Mouse (Mus musculus) ovary, adult 10 weeks (tissue): ENCODE results near the gene Parp6. TPM values are rescaled to one million over a fixed set of nuclear protein-coding genes. Genes with fewer than 3 reads are reported as not detected.

Experiments used
- polyA plus RNA-seq: library from polyadenylated mRNA; stranded (reverse); fragments of 350-450 nt; fragmentation: Illumina TruSeq; extraction: RNeasy Lipid Tissue Mini Kit (QIAGEN cat#74804); gene quantifications from one replicate; pipeline ENCODE4 v1.2.3, GENCODE M21; 2014

Parp6 gene
- polyA plus RNA-seq = 17.6 TPM

DNA sequence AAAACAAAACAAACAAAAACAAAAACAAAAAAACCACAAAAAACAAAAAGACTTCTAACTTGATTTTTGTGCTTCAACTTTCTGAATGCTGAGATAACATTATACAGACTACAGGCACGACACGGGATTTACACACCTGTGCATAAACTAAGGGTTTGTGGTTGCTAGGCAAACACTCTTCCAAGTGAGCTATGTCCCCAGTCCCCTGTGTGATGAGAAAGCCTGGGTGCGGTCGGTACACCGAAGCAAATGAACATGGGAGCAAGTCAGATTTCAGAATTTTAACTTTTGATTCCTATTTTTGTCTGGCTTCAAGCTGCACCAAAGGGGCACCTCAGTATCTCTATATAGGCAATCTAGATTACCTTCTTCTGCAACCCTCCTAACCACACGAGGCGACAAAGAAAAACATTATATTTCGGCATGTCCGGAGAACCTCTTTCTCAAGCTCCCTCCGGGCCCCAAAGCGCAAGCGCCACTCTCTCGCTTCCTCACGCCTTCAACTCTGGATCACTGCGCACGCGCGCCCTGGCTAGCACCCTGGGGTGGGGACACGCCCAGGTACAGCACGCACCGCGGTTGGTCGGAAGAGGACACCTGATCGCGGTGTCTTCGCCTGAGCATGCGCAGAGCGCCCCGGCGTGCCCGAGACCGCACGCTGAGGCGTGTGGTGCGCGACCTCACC is at the start of gene Parp6:
TSS of gene Parp6 (plus strand) at position 663 of the 685 bp plus-strand sequence.

GRCm38 (mm10) chr9:59577844-59578504 is 39.1 kb upstream of the Parp6 start, which contains the start of gene Celf6:
Gene Celf6 (plus strand): TSS chr9:59577917.

GRCm38 (mm10) chr9:59655958-59656634 is 39.0 kb downstream of the Parp6 start, which contains the start of gene Pkm:
Gene Pkm (plus strand): TSS chr9:59656368.

DNA sequence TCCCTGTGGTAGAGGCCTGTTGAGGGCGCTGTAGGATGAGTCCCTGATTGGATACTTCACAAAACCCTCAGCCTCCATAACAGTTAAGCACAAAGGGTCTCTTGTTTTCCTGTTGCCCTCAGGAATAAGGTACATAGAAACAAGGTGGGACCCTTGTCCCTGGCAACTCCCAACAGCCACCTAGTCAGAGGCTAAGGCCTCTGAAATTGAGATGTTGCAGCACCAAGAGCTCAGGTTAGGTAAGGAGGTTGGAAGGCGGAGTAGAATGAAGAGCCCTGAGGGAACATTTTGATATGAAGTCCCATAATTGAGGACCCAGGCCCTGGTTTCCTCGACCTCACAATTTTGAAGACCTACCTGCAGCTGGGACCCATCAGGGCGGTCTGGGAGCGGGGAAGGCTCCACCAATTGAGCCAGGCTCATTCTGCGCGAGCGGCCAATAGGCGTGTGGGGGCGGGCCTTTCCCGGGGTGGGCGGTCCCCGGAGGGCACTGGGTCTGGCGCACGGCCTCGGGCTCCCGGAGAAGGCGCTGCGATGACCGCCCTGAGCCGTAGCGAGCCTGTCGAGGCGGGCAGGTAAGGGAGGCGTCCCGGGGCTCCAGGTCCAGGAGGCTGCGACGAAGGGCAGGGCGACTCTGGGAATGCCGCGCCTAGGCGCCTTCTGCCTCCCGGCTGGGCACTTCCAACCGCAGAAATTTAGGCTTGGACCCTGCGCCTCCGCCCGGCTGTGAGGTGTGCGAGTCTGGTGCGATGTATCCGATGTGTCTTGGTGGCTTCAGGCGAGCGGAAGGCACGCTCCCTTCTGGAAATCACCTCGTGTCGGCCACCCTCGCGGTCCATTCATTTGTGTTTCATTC is 62.8 kb downstream of the Parp6 start, which contains the start of gene Gramd2:
TSS of gene Gramd2 (plus strand) at position 467 of the 856 bp plus-strand sequence.

Other genes starting within 250 kb of the Parp6 start
- 175 TPM for gene Arih1, start 130.7 kb upstream of the Parp6 start, polyA plus RNA-seq
- 31.2 TPM for gene Hexa, start 77.7 kb upstream of the Parp6 start, polyA plus RNA-seq
- gene Tmem202, start 77.4 kb upstream of the Parp6 start, polyA plus RNA-seq = 0.86 TPM
- not detected for gene Celf6, start 39.4 kb upstream of the Parp6 start, polyA plus RNA-seq
- gene Pkm, start 39.1 kb downstream of the Parp6 start, polyA plus RNA-seq = 28.9 TPM
- gene Gramd2, start 62.9 kb downstream of the Parp6 start, polyA plus RNA-seq = 1.1 TPM
- gene Senp8, start 133.4 kb downstream of the Parp6 start, polyA plus RNA-seq = 37.4 TPM
- gene Myo9a, start 133.6 kb downstream of the Parp6 start, polyA plus RNA-seq = 71.8 TPM